8 mouse cellular contexts compared by ENCODE assay signal in genomic region chr12:70967581-70967980, GRCm38 (mm10). TPM values are rescaled to one million over a fixed set of nuclear protein-coding genes. Genes with fewer than 3 reads are reported as not detected.
DNase-seq lines count a peak whose midpoint lies in the region; ATAC-seq lines count a peak whose summit lies in the region.

No protein-coding gene starts in this region.

- no peaks in the 10 kb centered on the region for H3K27me3 ChIP-seq in kidney, embryonic 15.5 days
- no peaks in the 10 kb centered on the region for H3K27me3 ChIP-seq in heart, embryonic 16.5 days (ENCODE audit: control insufficient read depth, insufficient read depth, low read length)
- no peaks in the 10 kb centered on the region for H3K27me3 ChIP-seq in midbrain, embryonic 13.5 days

- H3K27ac ChIP-seq in kidney, embryonic 15.5 days, result peak overlapping the region; percentile 95
- H3K27ac ChIP-seq in heart, embryonic 16.5 days (ENCODE audit: low read length), result peak overlapping the region; percentile 97
- H3K27ac ChIP-seq in midbrain, embryonic 13.5 days, result peak overlapping the region; percentile 90

- peak overlapping the region; percentile 73 for H3K4me3 ChIP-seq in kidney, embryonic 15.5 days (replicated peaks)
- peak overlapping the region; percentile 81 for H3K4me3 ChIP-seq in heart, embryonic 16.5 days (ENCODE audit: low read length)
- peak overlapping the region; percentile 62 for H3K4me3 ChIP-seq in midbrain, embryonic 13.5 days (replicated peaks)

- DNase-seq in kidney, adult 8-10 months, result no peak
- DNase-seq in R1 (ENCODE audit: low read depth, low spot score), result peak; percentile 12
- no peak for DNase-seq in layer of hippocampus, adult 11-12 months (ENCODE audit: low spot score)
- no peak for DNase-seq in gastrocnemius, postnatal 4 days (ENCODE audit: low spot score in 2 of 2)
- DNase-seq in left cerebral cortex, postnatal 10 days (ENCODE audit: extremely low spot score in 1 of 2, low spot score in 2 of 2), result no peak

- H3K36me3 ChIP-seq in kidney, embryonic 15.5 days, result peaks cover 22% of the 10 kb centered on the region
- H3K36me3 ChIP-seq in heart, embryonic 16.5 days (ENCODE audit: control insufficient read depth, insufficient read depth), result peaks cover 10% of the 10 kb centered on the region
- peaks cover 17% of the 10 kb centered on the region for H3K36me3 ChIP-seq in midbrain, embryonic 13.5 days

- peaks cover 6% of the 10 kb centered on the region; the same call in 1 of the 2 replicates for H3K4me1 ChIP-seq in kidney, embryonic 15.5 days
- peaks cover 4% of the 10 kb centered on the region for H3K4me1 ChIP-seq in heart, embryonic 16.5 days (ENCODE audit: control insufficient read depth, insufficient read depth, low read length)
- H3K4me1 ChIP-seq in midbrain, embryonic 13.5 days (replicated peaks), result peaks cover 7% of the 10 kb centered on the region

- intact Hi-C loops in left cerebral cortex, postnatal 10 days (cut with DNase I), result no loop called here

- H3K9ac ChIP-seq in kidney, embryonic 15.5 days, result peak overlapping the region; percentile 68
- H3K9ac ChIP-seq in heart, embryonic 16.5 days (ENCODE audit: low read length), result peak overlapping the region; percentile 91; the same call in 1 of the 2 replicates
- H3K9ac ChIP-seq in midbrain, embryonic 13.5 days (replicated peaks), result peak overlapping the region; percentile 79; the same call in 1 of the 2 replicates

- no peaks in the 10 kb centered on the region for H3K9me3 ChIP-seq in kidney, embryonic 15.5 days (replicated peaks)
- H3K9me3 ChIP-seq in heart, embryonic 16.5 days (replicated peaks; ENCODE audit: control insufficient read depth, low read length), result no peaks in the 10 kb centered on the region
- no peaks in the 10 kb centered on the region for H3K9me3 ChIP-seq in midbrain, embryonic 13.5 days

- WGBS in kidney, embryonic 15.5 days, result 41% methylated on average over 8 of the region's 8 CpGs
- 35% methylated on average over 8 of the region's 8 CpGs for WGBS in heart, embryonic 16.5 days
- WGBS in midbrain, embryonic 13.5 days, result 52% methylated on average over 8 of the region's 8 CpGs

- no peak for ATAC-seq in kidney, embryonic 15.5 days (replicated peaks; ENCODE audit: low FRiP score)
- ATAC-seq in heart, embryonic 16.5 days (replicated peaks; ENCODE audit: extremely low read depth, insufficient read depth, low FRiP score), result no peak
- no peak for ATAC-seq in midbrain, embryonic 13.5 days

- peak overlapping the region; percentile 68 for H3K4me2 ChIP-seq in kidney, embryonic 15.5 days
- peak overlapping the region; percentile 74 for H3K4me2 ChIP-seq in heart, embryonic 16.5 days (ENCODE audit: low read depth, low read length)
- H3K4me2 ChIP-seq in midbrain, embryonic 13.5 days (replicated peaks), result peak overlapping the region; percentile 63

RNA-seq across cellular contexts. Expression of gene Psma3, which starts 6.8 kb away (rescaled TPM):
- 591 and 640 TPM in 2 replicates for polyA plus RNA-seq in kidney, embryonic 15.5 days (2015; fragmentation: Nextera tagmentation; extraction: Ambion mirVana)
- polyA plus RNA-seq in heart, embryonic 16.5 days (2015; fragmentation: Nextera tagmentation; extraction: Ambion mirVana), result 433 and 454 TPM in 2 replicates
- 617 and 632 TPM in 2 replicates for polyA plus RNA-seq in midbrain, embryonic 13.5 days (2015; fragmentation: Nextera tagmentation; extraction: Ambion mirVana)
- total RNA-seq in gastrocnemius, postnatal 4 days (2021), result 100 to 1,000 TPM; 344 to 430 TPM
- total RNA-seq in left cerebral cortex, postnatal 10 days (2021), result 100 to 1,000 TPM; 244 to 255 TPM

RNA-seq across cellular contexts. Expression of gene Actr10, which starts 29.9 kb away (rescaled TPM):
- 222 and 239 TPM in 2 replicates for polyA plus RNA-seq in kidney, embryonic 15.5 days (2015; fragmentation: Nextera tagmentation; extraction: Ambion mirVana)
- 184 and 186 TPM in 2 replicates for polyA plus RNA-seq in heart, embryonic 16.5 days (2015; fragmentation: Nextera tagmentation; extraction: Ambion mirVana)
- polyA plus RNA-seq in midbrain, embryonic 13.5 days (2015; fragmentation: Nextera tagmentation; extraction: Ambion mirVana), result 225 and 226 TPM in 2 replicates
- 100 to 1,000 TPM; 134 to 135 TPM for total RNA-seq in gastrocnemius, postnatal 4 days (2021)
- total RNA-seq in left cerebral cortex, postnatal 10 days (2021), result 100 to 1,000 TPM; 184 to 195 TPM

RNA-seq across cellular contexts. Expression of gene Arid4a, which starts 48.2 kb away (rescaled TPM):
- polyA plus RNA-seq in kidney, embryonic 15.5 days (2015; fragmentation: Nextera tagmentation; extraction: Ambion mirVana), result 34.9 and 35.6 TPM in 2 replicates
- 27.9 and 29.3 TPM in 2 replicates for polyA plus RNA-seq in heart, embryonic 16.5 days (2015; fragmentation: Nextera tagmentation; extraction: Ambion mirVana)
- polyA plus RNA-seq in midbrain, embryonic 13.5 days (2015; fragmentation: Nextera tagmentation; extraction: Ambion mirVana), result 46.3 and 46.8 TPM in 2 replicates
- 10 to 100 TPM; 14.6 to 15.0 TPM for total RNA-seq in gastrocnemius, postnatal 4 days (2021)
- 10 to 100 TPM; 31.2 to 32.2 TPM for total RNA-seq in left cerebral cortex, postnatal 10 days (2021)
